Comparison of ENCODE assay signal across 8 mouse cellular contexts in genomic region chr6:140424991-140425361, GRCm38 (mm10). TPM values are rescaled to one million over a fixed set of nuclear protein-coding genes. Genes with fewer than 3 reads are reported as not detected.
A peak's percentile ranks its signal among the peaks of the same experiment; 100 is the strongest.
DNase-seq lines count a peak whose midpoint lies in the region.

No protein-coding gene starts in this region.

- DNase-seq in CD4-positive, CD25-positive, alpha-beta regulatory T cell, adult 2 months (ENCODE audit: low read depth, low spot score) = peak; percentile 45
- DNase-seq in Muller cell, postnatal 12 days (ENCODE audit: inconsistent ontology term) = peak; percentile 55
- peak; percentile 71 for DNase-seq in embryonic facial prominence, embryonic 10.5 days (ENCODE audit: low spot score)
- no peak for DNase-seq in hindbrain, embryonic 10.5 days (ENCODE audit: low spot score)
- DNase-seq in layer of hippocampus, adult 9-11 months = peak; percentile 26
- peak; percentile 43 for DNase-seq in lung, postnatal 14 days
- peak; percentile 47 for DNase-seq in right cerebral cortex, postnatal 4 days
- no peak for DNase-seq in spleen, postnatal 4 days (ENCODE audit: low spot score in 2 of 2)

- H3K27me3 ChIP-seq in embryonic facial prominence, embryonic 10.5 days (replicated peaks; ENCODE audit: low read depth, poor library complexity, severe bottlenecking) = no peaks in the 10 kb centered on the region
- H3K27me3 ChIP-seq in hindbrain, embryonic 10.5 days (ENCODE audit: insufficient read depth, poor library complexity, severe bottlenecking) = no peaks in the 10 kb centered on the region

- peaks cover 17% of the 10 kb centered on the region for H3K4me1 ChIP-seq in embryonic facial prominence, embryonic 10.5 days
- peaks cover 24% of the 10 kb centered on the region for H3K4me1 ChIP-seq in hindbrain, embryonic 10.5 days (replicated peaks)

- 0 out of 2 replicates have a peak, but pooled peaks cover under 1% of the 10 kb centered on the region for H3K9me3 ChIP-seq in embryonic facial prominence, embryonic 10.5 days
- no peaks in the 10 kb centered on the region for H3K9me3 ChIP-seq in hindbrain, embryonic 10.5 days

- H3K4me3 ChIP-seq in embryonic facial prominence, embryonic 10.5 days = peak overlapping the region; percentile 96
- H3K4me3 ChIP-seq in hindbrain, embryonic 10.5 days = peak overlapping the region; percentile 68

- peaks cover 27% of the 10 kb centered on the region for H3K36me3 ChIP-seq in embryonic facial prominence, embryonic 10.5 days (replicated peaks)
- H3K36me3 ChIP-seq in hindbrain, embryonic 10.5 days = peaks cover 19% of the 10 kb centered on the region

- under 1% methylated on average over 17 of the region's 17 CpGs for WGBS in embryonic facial prominence, embryonic 10.5 days
- WGBS in hindbrain, embryonic 10.5 days = under 1% methylated on average over 17 of the region's 17 CpGs

- peak overlapping the region; percentile 98 for H3K27ac ChIP-seq in embryonic facial prominence, embryonic 10.5 days (replicated peaks)
- H3K27ac ChIP-seq in hindbrain, embryonic 10.5 days = peak overlapping the region; percentile 96

RNA-seq across cellular contexts. Expression of gene Plekha5, which starts 1.1 kb away (rescaled TPM):
- polyA plus RNA-seq in embryonic facial prominence, embryonic 10.5 days (2016; fragmentation: Nextera tagmentation; extraction: Ambion mirVana) = 42.0 and 47.1 TPM in 2 replicates
- polyA plus RNA-seq in hindbrain, embryonic 10.5 days (2016; fragmentation: Nextera tagmentation; extraction: Ambion mirVana) = 35.5 and 43.1 TPM in 2 replicates

Comparison
In these comparisons a context has a peak if more than half of its experiments do, and no peak if none do; other contexts are left out.
1. DNase-seq: peak in CD4-positive, CD25-positive, alpha-beta regulatory T cell, adult 2 months (single experiment), Muller cell, postnatal 12 days (single experiment), embryonic facial prominence, embryonic 10.5 days (single experiment), layer of hippocampus, adult 9-11 months (single experiment), lung, postnatal 14 days (single experiment) and right cerebral cortex, postnatal 4 days (single experiment); none in hindbrain, embryonic 10.5 days (single experiment) and spleen, postnatal 4 days (0 of 2).